In the genomic region with DNA sequence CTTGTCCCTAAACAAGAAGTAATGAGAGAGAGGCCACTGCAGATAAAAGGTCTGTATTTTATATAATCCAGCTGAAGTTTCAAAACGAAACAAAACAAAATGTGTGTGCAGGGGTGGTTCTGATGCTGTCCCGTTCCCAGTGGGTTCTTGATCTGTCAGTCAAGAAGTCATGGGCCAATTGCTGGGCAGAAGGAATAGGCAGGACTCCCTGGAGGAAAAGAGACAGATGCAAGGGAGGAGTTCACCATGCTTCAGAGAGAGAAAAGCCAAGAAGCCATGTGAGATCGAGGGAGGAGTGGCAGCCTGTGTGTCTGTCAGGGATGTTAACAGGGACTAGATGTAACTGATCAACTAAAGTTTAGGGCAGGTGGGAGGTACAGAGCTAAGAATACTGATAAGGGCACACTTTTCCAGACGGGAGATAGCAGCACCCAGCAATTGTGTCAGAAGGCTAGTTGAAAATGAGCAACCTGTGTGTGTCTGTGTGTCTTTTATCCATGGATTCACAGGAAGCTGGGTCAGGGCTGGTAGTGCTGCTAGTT, we compare ENCODE assay signal across 19 mouse cellular contexts. TPM values are rescaled to one million over a fixed set of nuclear protein-coding genes. Genes with fewer than 3 reads are reported as not detected.
DNase-seq lines count a peak whose midpoint lies in the region; TF ChIP-seq lines count a peak whose summit lies in the region.
"Had no signal": no experiment of that assay in that cellular context is flagged by ENCODE, and none has a peak within 500 bp of the region (broad histone marks: within the 10 kb centered on the region; RNA-seq: fewer than 3 reads in every experiment).

No protein-coding gene starts in this region.

- no peak for TF ChIP-seq CTCF in liver, adult 2 months (IDR thresholded peaks at IDR 0.05; ENCODE audit: low read depth, low read length)
- no peak for TF ChIP-seq CTCF in kidney, adult 2 months (conservative IDR thresholded peaks at IDR 0.05; ENCODE audit: insufficient read depth, insufficient read length, low read depth, low read length)

- no peaks in the 10 kb centered on the region; the same call in 1 of the 2 replicates for H3K4me1 ChIP-seq in liver, adult 2 months (ENCODE audit: control insufficient read depth, insufficient read depth, low read length)
- H3K4me1 ChIP-seq in limb, embryonic 10.5 days = no peaks in the 10 kb centered on the region
- H3K4me1 ChIP-seq in kidney, adult 2 months (ENCODE audit: control insufficient read depth, insufficient read depth, low read length) = no peaks in the 10 kb centered on the region
- H3K4me1 ChIP-seq: heart, embryonic 10.5 days; hindbrain, embryonic 15.5 days; liver, embryonic 13.5 days; midbrain, embryonic 10.5 days had no signal

- DNase-seq in liver, adult 2 months (ENCODE audit: extremely low read depth, low read depth, low spot score) = peak; percentile 42
- DNase-seq in liver = no peak
- DNase-seq in R1 (ENCODE audit: low read depth, low spot score) = peak; percentile 67
- peak; percentile 80 for DNase-seq in brain, adult 2 months (ENCODE audit: low read depth, low spot score)
- DNase-seq in limb, embryonic 10.5 days (ENCODE audit: low spot score) = peak; percentile 19
- DNase-seq in kidney, adult 2 months = no peak
- no peak for DNase-seq in adrenal gland, postnatal 25 days
- DNase-seq: adrenal gland, adult 2 months; cerebellum, adult 9-10 months; kidney, adult 18-20 months; liver, embryonic 13.5 days; lung, embryonic 14.5 days; right cerebral cortex, adult 18-20 months had no signal

- no peaks in the 10 kb centered on the region for H3K79me2 ChIP-seq in liver, adult 2 months (ENCODE audit: control insufficient read depth, insufficient read depth, low read length)

- no peak overlapping the region for H3K4me3 ChIP-seq in liver, adult 2 months (ENCODE audit: insufficient read depth, low read depth, low read length)
- no peak overlapping the region for H3K4me3 ChIP-seq in limb, embryonic 10.5 days
- no peak overlapping the region for H3K4me3 ChIP-seq in kidney, adult 2 months (ENCODE audit: insufficient read depth, low read depth, low read length)
- H3K4me3 ChIP-seq: heart, embryonic 10.5 days; hindbrain, embryonic 15.5 days; liver, embryonic 13.5 days; midbrain, embryonic 10.5 days; neural tube, embryonic 15.5 days had no signal

- no peaks in the 10 kb centered on the region for H3K9me3 ChIP-seq in limb, embryonic 10.5 days (replicated peaks)
- H3K9me3 ChIP-seq: heart, embryonic 10.5 days; hindbrain, embryonic 15.5 days; liver, embryonic 13.5 days; midbrain, embryonic 10.5 days; neural tube, embryonic 15.5 days had no signal

- peak overlapping the region; percentile 38; the same call in 1 of the 2 replicates for H3K27ac ChIP-seq in liver, adult 2 months (replicated peaks; ENCODE audit: insufficient read depth, low read depth, low read length)
- H3K27ac ChIP-seq in limb, embryonic 10.5 days = no peak overlapping the region
- H3K27ac ChIP-seq in kidney, adult 2 months (ENCODE audit: insufficient read depth, low read depth, low read length) = no peak overlapping the region
- H3K27ac ChIP-seq: heart, embryonic 10.5 days; hindbrain, embryonic 15.5 days; kidney, postnatal 0 days; liver, embryonic 13.5 days; midbrain, embryonic 10.5 days; neural tube, embryonic 15.5 days; stomach, postnatal 0 days had no signal

- no peak overlapping the region for H3K9ac ChIP-seq in liver, adult 2 months (ENCODE audit: low read depth, low read length)
- H3K9ac ChIP-seq: hindbrain, embryonic 15.5 days; liver, embryonic 13.5 days; lung, embryonic 14.5 days; neural tube, embryonic 15.5 days had no signal

- no peak for TF ChIP-seq POLR2A in liver, adult 2 months (IDR thresholded peaks at IDR 0.05; ENCODE audit: extremely low read depth, insufficient read depth, low read length)
- TF ChIP-seq POLR2A in kidney, adult 2 months (IDR thresholded peaks at IDR 0.05; ENCODE audit: low read depth, low read length) = no peak

- 62% methylated on average over 4 of the region's 4 CpGs for WGBS in liver, adult 2 months
- WGBS in limb, embryonic 10.5 days = 83% methylated on average over 4 of the region's 4 CpGs
- WGBS in kidney, adult 2 months = 69% methylated on average over 4 of the region's 4 CpGs

- H3K27me3 ChIP-seq in liver, adult 2 months (ENCODE audit: control insufficient read depth, insufficient read depth, low read length) = no peaks in the 10 kb centered on the region
- H3K27me3 ChIP-seq in limb, embryonic 10.5 days (ENCODE audit: low read depth, poor library complexity, severe bottlenecking) = no peaks in the 10 kb centered on the region
- H3K27me3 ChIP-seq in kidney, adult 2 months (replicated peaks; ENCODE audit: control insufficient read depth, insufficient read depth, low read length) = no peaks in the 10 kb centered on the region
- H3K27me3 ChIP-seq: hindbrain, embryonic 15.5 days; liver, embryonic 13.5 days; neural tube, embryonic 15.5 days had no signal

- H3K36me3 ChIP-seq in liver, adult 2 months (ENCODE audit: control insufficient read depth, insufficient read depth, low read length) = no peaks in the 10 kb centered on the region
- peaks cover 43% of the 10 kb centered on the region for H3K36me3 ChIP-seq in limb, embryonic 10.5 days
- H3K36me3 ChIP-seq in kidney, adult 2 months (ENCODE audit: control insufficient read depth, insufficient read depth, low read length) = no peaks in the 10 kb centered on the region
- H3K36me3 ChIP-seq: liver, embryonic 13.5 days had no signal

RNA-seq across cellular contexts. Expression of a gene that starts 54.8 kb away (rescaled TPM):
- 5.4 and 6.8 TPM in 2 replicates for total RNA-seq in liver, adult 2 months (2014; rRNA removed)
- polyA plus RNA-seq in liver, adult 2 months (2012; rRNA removed) = 2.2 and 3.5 TPM in 2 replicates
- polyA plus RNA-seq in limb, embryonic 10.5 days (2016; fragmentation: Nextera tagmentation; extraction: Ambion mirVana) = 51.7 and 52.3 TPM in 2 replicates
- 16.8 and 17.6 TPM in 2 replicates for polyA plus RNA-seq in kidney, adult 2 months (2012; rRNA removed)
- 32.4 and 41.1 TPM in 2 replicates for total RNA-seq in adrenal gland, postnatal 25 days (2021)

Comparison
In these comparisons a context has a peak if more than half of its experiments do, and no peak if none do; other contexts are left out.
1. DNase-seq: peak in liver, adult 2 months (single experiment), R1 (single experiment), brain, adult 2 months (single experiment) and limb, embryonic 10.5 days (single experiment); none in liver (single experiment), kidney, adult 2 months (single experiment) and adrenal gland, postnatal 25 days (single experiment).